Mouse (Mus musculus): ENCODE measurements at regions not wholly inside any gene's neighbourhood (a gene's known extent, or its start where the extent isn't known, plus 50 kb on each side); places are given as distances from the start of the nearest gene placed in this dataset.
"Not testable (repeated sequence)": the region's sequence is repeated elsewhere in the genome, so short reads cannot be mapped to it uniquely, and the experiment has no call there.

DNA sequence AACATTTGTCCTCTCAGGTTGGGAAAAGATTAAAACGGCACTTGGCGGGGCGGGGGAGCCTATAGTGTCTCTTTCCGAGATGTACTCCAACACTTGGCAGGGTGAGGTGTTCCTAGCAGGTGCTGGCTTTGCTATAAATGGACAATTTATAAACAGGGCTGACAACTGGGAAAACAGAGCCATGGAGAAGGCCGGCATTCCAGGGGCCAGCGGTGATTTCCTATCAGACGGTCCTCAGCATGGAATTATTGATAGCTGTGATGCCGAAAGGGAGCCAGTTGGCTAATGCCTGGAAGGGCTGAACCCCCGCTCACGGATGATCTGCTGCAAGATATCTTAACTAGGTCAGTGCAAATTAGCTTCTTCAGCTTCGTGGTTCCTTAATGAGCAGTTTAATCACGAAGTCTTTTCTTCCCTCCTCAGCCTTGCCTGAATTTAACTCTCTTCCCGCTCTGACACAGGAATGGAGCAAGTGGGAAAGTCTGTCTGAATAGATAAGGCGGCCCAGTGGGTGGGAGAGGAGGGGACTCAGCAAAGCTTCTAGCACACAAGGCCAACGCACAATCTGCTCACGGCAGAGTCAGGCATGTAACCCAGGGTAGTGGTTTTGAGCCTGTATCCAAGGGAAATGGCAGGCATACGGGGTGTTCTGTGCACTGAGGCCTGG, 61.1 kb upstream of the Map3k1 start:
- H3K27ac ChIP-seq = no peak overlapping the region
- no peak overlapping the region for H3K9ac ChIP-seq (ENCODE audit: low read depth, low read length)
- intact Hi-C loops (cut with DNase I) = loop anchor here (5.0 kb wide), 1 partner anchor 77 kb away; no protein-coding TSS in a partner anchor
- H3K79me2 ChIP-seq (replicated peaks; ENCODE audit: control insufficient read depth, insufficient read depth, low read length) = no peaks in the 10 kb centered on the region
- no peak overlapping the region for H3K4me3 ChIP-seq
- H3K4me1 ChIP-seq (ENCODE audit: control insufficient read depth, insufficient read depth, low read length) = no peaks in the 10 kb centered on the region
- no peak for TF ChIP-seq POLR2A (IDR thresholded peaks at IDR 0.05; ENCODE audit: insufficient read depth, low read depth, low read length)
- TF ChIP-seq EP300 (IDR thresholded peaks at IDR 0.05; ENCODE audit: insufficient read depth, low read depth, low read length) = no peak
- no peak for TF ChIP-seq CTCF (IDR thresholded peaks at IDR 0.05)
- no peak for DNase-seq
- 48% methylated on average over 17 of the region's 17 CpGs for WGBS
- no peaks in the 10 kb centered on the region for H3K36me3 ChIP-seq (ENCODE audit: control insufficient read depth, insufficient read depth, low read length)
- no peaks in the 10 kb centered on the region for H3K27me3 ChIP-seq (ENCODE audit: control insufficient read depth, insufficient read depth, low read length)

DNA sequence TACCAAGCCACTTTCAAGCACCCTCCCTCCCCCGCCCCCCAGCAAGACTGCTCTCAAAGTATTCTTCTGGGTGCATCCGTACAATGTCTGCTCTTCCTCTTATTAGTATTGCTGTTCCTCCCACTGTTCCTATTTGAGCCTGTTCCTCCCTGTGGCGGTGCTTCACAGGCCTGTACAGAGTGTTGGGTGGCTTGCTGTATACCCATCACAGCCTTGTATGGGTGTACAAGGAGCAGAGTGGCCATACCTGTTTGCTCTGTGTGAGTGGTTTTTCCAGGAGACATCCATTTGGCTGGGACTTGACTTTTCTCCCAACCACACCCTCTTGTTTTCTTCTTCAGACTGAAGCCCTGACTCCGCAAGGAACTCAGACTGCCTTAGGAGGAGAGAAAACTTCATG, 61.7 kb upstream of the Map3k1 start:
- no peak for DNase-seq
- H3K27ac ChIP-seq = no peak overlapping the region
- no peaks in the 10 kb centered on the region for H3K4me1 ChIP-seq (ENCODE audit: control insufficient read depth, insufficient read depth, low read length)
- H3K27me3 ChIP-seq (ENCODE audit: control insufficient read depth, insufficient read depth, low read length) = no peaks in the 10 kb centered on the region
- TF ChIP-seq EP300 (IDR thresholded peaks at IDR 0.05; ENCODE audit: insufficient read depth, low read depth, low read length) (no peak), POLR2A (IDR thresholded peaks at IDR 0.05; ENCODE audit: insufficient read depth, low read depth, low read length) (no peak), CTCF (IDR thresholded peaks at IDR 0.05) (no peak)
- H3K4me3 ChIP-seq = no peak overlapping the region
- no peaks in the 10 kb centered on the region for H3K36me3 ChIP-seq (ENCODE audit: control insufficient read depth, insufficient read depth, low read length)
- intact Hi-C loops (cut with DNase I) = no loop called here
- H3K79me2 ChIP-seq (replicated peaks; ENCODE audit: control insufficient read depth, insufficient read depth, low read length) = no peaks in the 10 kb centered on the region
- H3K9ac ChIP-seq (ENCODE audit: low read depth, low read length) = no peak overlapping the region
- 90% methylated on average over 4 of the region's 4 CpGs for WGBS

DNA sequence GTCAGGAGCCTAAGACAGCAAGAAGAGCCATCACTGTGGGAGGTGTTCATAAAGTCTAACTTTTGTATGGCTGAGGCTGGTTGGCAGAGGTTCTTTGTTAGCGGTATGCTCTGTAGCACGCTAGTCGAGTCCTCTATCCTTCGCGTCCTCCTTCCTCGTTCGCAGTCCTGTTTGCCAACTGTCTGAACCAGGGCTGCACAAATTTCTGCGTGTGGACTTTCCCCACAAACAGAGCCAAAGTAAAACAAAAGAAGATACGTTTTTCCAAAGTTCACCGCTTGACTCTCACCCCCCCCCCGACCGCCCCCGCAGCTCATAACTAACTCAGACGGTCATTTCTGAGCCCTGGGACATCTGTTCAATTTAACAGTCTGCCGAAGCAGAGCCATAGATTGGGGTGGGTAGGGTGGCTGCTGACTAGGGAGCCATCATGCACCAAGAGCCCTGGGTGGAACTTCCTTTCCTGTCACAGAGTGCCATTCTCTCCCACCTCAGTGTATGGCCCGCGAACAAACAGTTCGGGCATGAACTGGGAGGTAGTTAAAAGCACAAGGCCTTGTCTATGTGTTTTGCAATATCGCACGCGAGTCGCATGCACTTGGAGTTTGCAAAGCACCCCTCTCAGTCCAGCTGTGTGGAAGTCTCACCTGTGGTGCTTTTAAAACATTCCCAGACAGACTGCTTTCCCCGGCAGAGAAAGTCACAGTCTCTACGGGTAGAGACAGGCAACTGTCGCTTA, 63.0 kb upstream of the Map3k1 start:
- H3K4me3 ChIP-seq = no peak overlapping the region
- no peak overlapping the region for H3K27ac ChIP-seq
- intact Hi-C loops (cut with DNase I) = no loop called here

DNA sequence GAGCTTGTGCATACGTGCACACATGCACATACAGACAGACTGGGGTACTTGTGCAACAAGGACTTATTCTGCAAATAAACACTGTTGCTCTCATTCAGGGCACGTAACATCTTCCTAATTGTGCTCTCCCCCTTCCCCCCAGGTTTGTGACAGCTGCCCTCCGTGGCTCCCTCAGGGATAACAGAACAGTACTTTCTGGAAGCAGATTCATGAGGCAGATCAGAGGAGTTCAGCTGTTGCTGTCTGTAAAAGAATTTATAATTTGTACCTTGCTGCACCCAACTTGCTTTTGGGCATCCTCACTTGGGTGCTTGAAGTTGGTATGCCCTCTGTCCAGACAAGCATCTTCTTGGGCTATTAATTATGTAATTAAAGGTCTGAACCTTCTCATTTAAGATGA, 65.5 kb upstream of the Map3k1 start:
- Histone ChIP-seq H3K27ac (no peak overlapping the region), H3K9ac (ENCODE audit: low read depth, low read length) (no peak overlapping the region), H3K79me2 (replicated peaks; ENCODE audit: control insufficient read depth, insufficient read depth, low read length) (no peaks in the 10 kb centered on the region), H3K27me3 (ENCODE audit: control insufficient read depth, insufficient read depth, low read length) (no peaks in the 10 kb centered on the region), H3K36me3 (ENCODE audit: control insufficient read depth, insufficient read depth, low read length) (no peaks in the 10 kb centered on the region), H3K4me3 (no peak overlapping the region), H3K4me1 (ENCODE audit: control insufficient read depth, insufficient read depth, low read length) (no peaks in the 10 kb centered on the region)
- 86% methylated on average over 3 of the region's 3 CpGs for WGBS
- intact Hi-C loops (cut with DNase I) = no loop called here
- DNase-seq = no peak
- TF ChIP-seq EP300 (IDR thresholded peaks at IDR 0.05; ENCODE audit: insufficient read depth, low read depth, low read length) = no peak
- no peak for TF ChIP-seq POLR2A (IDR thresholded peaks at IDR 0.05; ENCODE audit: insufficient read depth, low read depth, low read length)
- no peak for TF ChIP-seq CTCF (IDR thresholded peaks at IDR 0.05)

More for the DNA sequence above, 63.0 kb upstream of the Map3k1 start:
- H3K36me3 ChIP-seq (ENCODE audit: control insufficient read depth, insufficient read depth, low read length) = no peaks in the 10 kb centered on the region
- 89% methylated on average over 25 of the region's 25 CpGs for WGBS
- H3K79me2 ChIP-seq (replicated peaks; ENCODE audit: control insufficient read depth, insufficient read depth, low read length) = no peaks in the 10 kb centered on the region
- no peaks in the 10 kb centered on the region for H3K4me1 ChIP-seq (ENCODE audit: control insufficient read depth, insufficient read depth, low read length)
- H3K27me3 ChIP-seq (ENCODE audit: control insufficient read depth, insufficient read depth, low read length) = no peaks in the 10 kb centered on the region
- no peak for TF ChIP-seq EP300 (IDR thresholded peaks at IDR 0.05; ENCODE audit: insufficient read depth, low read depth, low read length)
- TF ChIP-seq CTCF (IDR thresholded peaks at IDR 0.05) = no peak
- TF ChIP-seq POLR2A (IDR thresholded peaks at IDR 0.05; ENCODE audit: insufficient read depth, low read depth, low read length) = no peak
- no peak overlapping the region for H3K9ac ChIP-seq (ENCODE audit: low read depth, low read length)
- no peak for DNase-seq

DNA sequence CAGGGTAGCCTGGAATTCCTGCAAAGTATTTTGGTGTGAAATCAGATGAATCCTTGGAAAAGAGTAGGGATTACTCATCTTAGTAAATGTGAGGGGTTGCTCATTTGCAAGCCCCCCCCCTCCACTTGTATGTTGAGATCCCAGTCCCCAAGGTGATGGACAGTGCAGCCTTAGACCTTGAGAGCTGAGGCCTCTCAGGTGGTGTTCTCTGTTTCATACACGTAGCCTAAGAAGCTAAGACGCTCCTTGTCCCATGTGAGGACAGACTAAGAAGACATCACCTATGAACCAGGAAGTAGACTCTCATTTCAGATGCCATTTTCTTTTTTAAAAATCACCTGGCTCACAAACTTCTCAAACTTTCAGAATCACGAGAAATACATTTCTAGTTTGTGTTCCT, 67.6 kb upstream of the Map3k1 start:
- Histone ChIP-seq H3K9ac (ENCODE audit: low read depth, low read length) (no peak overlapping the region), H3K36me3 (ENCODE audit: control insufficient read depth, insufficient read depth, low read length) (no peaks in the 10 kb centered on the region), H3K27ac (no peak overlapping the region), H3K4me3 (no peak overlapping the region), H3K4me1 (ENCODE audit: control insufficient read depth, insufficient read depth, low read length) (no peaks in the 10 kb centered on the region), H3K79me2 (replicated peaks; ENCODE audit: control insufficient read depth, insufficient read depth, low read length) (no peaks in the 10 kb centered on the region), H3K27me3 (ENCODE audit: control insufficient read depth, insufficient read depth, low read length) (no peaks in the 10 kb centered on the region)
- 86% methylated on average over 3 of the region's 3 CpGs for WGBS
- TF ChIP-seq CTCF (IDR thresholded peaks at IDR 0.05) = no peak
- TF ChIP-seq EP300 (IDR thresholded peaks at IDR 0.05; ENCODE audit: insufficient read depth, low read depth, low read length) = no peak
- intact Hi-C loops (cut with DNase I) = no loop called here
- no peak for DNase-seq

DNA sequence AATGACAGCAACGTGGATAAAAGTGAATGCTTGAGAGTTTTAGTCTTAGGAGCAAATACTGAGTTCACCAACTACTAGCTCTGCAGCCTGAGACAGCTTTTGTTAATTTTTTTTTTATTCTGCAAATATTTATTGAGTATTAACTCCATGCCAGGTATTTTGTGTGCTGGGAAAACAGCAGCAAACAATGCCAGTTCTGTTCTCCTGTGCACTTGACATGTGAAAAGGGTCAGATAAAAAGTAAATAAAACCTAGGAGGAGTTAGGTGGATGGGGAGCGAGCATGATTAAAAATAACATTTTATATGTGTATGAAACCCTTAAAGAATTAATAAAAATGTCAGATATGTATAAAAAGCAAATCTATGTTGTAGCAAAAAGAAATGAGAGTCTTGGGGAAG, 68.1 kb upstream of the Map3k1 start:
- no peak for DNase-seq
- TF ChIP-seq POLR2A (IDR thresholded peaks at IDR 0.05; ENCODE audit: insufficient read depth, low read depth, low read length) = no peak
- TF ChIP-seq EP300 (IDR thresholded peaks at IDR 0.05; ENCODE audit: insufficient read depth, low read depth, low read length) = no peak
- no peak for TF ChIP-seq CTCF (IDR thresholded peaks at IDR 0.05)
- Histone ChIP-seq H3K4me3 (no peak overlapping the region), H3K36me3 (ENCODE audit: control insufficient read depth, insufficient read depth, low read length) (no peaks in the 10 kb centered on the region), H3K4me1 (ENCODE audit: control insufficient read depth, insufficient read depth, low read length) (no peaks in the 10 kb centered on the region), H3K27me3 (ENCODE audit: control insufficient read depth, insufficient read depth, low read length) (no peaks in the 10 kb centered on the region), H3K9ac (ENCODE audit: low read depth, low read length) (no peak overlapping the region), H3K27ac (no peak overlapping the region), H3K79me2 (replicated peaks; ENCODE audit: control insufficient read depth, insufficient read depth, low read length) (no peaks in the 10 kb centered on the region)
- 85% methylated on average over 2 of the region's 2 CpGs for WGBS
- intact Hi-C loops (cut with DNase I) = no loop called here

DNA sequence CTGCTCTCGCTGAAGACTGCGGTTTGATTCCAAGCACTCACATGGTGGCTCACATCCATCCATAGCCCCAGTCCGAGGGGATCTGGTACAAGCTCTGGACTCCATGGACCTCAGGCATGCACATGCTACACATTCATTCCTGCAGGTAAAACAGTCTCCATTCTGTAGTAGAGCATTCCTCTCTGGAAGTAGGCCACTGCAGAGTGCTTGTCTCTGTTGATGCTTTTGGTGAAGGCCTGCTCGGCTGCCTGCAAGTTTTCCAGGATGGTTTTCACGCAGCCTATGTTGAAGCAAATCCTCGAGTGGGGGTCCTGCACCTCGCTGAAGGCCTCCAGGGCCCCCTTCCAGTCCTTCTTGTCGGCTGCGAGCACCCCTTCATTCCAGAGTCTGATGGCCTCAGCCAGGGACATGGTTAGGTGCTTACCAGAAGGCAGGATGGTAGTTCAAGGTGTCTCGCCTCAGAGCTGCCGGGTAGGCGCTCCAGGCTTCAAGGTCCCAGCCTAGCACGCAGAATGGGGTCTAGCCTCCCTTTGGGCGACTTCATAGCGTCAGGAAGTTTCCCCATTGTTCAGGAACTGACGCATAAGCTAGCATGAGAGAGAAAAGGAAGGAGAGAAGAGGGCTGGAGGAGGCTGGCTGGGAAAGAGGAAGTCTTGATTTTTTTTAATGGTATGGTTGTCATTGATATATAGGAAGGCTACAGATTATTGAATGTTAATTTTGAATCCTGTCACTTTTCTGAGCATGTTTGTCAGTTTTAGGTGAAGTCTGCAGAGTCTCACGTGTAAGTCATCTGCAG, 75.2 kb upstream of the Map3k1 start:
- H3K36me3 ChIP-seq (ENCODE audit: control insufficient read depth, insufficient read depth, low read length); H3K4me3 ChIP-seq; DNase-seq; H3K79me2 ChIP-seq (replicated peaks; ENCODE audit: control insufficient read depth, insufficient read depth, low read length); intact Hi-C loops (cut with DNase I); H3K9ac ChIP-seq (ENCODE audit: low read depth, low read length); H3K4me1 ChIP-seq (ENCODE audit: control insufficient read depth, insufficient read depth, low read length); H3K27me3 ChIP-seq (ENCODE audit: control insufficient read depth, insufficient read depth, low read length); H3K27ac ChIP-seq: not testable (repeated sequence)
- WGBS = 81% methylated on average over 17 of the region's 17 CpGs

Data from heart, adult 2 months (tissue).